Mouse (Mus musculus): ENCODE data around the gene Ugt1a6a. TPM values are rescaled to one million over a fixed set of nuclear protein-coding genes. Genes with fewer than 3 reads are reported as not detected.
"Not testable (repeated sequence)": the region's sequence is repeated elsewhere in the genome, so short reads cannot be mapped to it uniquely, and the experiment has no call there.

The Ugt1a6a gene
- total RNA-seq, 2 experiments from 2014 or later = 0.46 TPM; not detected in 1

GRCm38 (mm10) chr1:88135229-88135904 is 758 bp downstream of the Ugt1a6a start:
- DNase-seq (ENCODE audit: low spot score in 2 of 2) = not testable (repeated sequence)

DNA sequence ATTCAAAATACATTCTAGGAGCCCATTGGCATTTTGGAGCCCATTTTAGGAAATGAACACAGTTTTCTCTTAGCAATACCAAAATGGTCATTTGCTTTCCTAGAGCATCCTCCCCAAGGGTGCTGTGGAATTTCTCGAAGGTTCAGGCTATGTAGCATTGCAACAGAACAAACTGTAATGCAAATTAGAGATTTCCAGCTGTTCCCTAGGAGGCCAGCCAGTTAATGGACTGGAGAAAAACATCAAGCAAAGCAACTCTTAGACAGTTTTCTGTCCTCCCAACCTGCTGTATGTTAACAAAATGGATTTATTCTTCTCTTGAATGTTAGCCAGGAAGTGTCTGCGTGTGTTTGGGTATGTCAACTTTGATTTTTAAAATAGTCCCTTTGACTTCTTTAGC is 2.0 kb downstream of the Ugt1a6a start:
- no peak for DNase-seq (ENCODE audit: low spot score in 2 of 2)

GRCm38 (mm10) chr1:88137264-88137663 is 2.7 kb downstream of the Ugt1a6a start:
- DNase-seq (ENCODE audit: low spot score in 2 of 2) = no peak

GRCm38 (mm10) chr1:88138145-88138544 is 3.5 kb downstream of the Ugt1a6a start:
- DNase-seq (ENCODE audit: low spot score in 2 of 2) = no peak

DNA sequence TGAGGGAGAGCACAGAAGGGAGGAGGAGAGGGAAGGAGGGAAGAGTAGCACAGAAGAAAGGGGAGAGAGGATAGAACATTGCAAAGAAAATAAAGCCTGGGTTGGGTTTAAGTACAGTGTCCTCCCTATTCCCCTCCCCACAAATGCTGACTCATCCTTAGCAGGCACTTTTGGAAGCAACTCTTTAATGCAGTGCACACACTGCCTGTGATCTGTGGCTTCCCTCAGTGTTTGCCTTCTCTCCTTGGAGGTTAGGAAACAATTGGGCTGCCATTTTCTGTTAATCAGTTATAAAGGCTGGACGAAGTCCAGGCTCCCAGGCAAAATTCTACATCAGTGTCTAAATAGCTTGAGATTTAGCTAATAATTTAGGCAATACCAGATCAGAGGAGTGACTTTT is 5.9 kb downstream of the Ugt1a6a start:
- DNase-seq (ENCODE audit: low spot score in 2 of 2) = not testable (repeated sequence)

DNA sequence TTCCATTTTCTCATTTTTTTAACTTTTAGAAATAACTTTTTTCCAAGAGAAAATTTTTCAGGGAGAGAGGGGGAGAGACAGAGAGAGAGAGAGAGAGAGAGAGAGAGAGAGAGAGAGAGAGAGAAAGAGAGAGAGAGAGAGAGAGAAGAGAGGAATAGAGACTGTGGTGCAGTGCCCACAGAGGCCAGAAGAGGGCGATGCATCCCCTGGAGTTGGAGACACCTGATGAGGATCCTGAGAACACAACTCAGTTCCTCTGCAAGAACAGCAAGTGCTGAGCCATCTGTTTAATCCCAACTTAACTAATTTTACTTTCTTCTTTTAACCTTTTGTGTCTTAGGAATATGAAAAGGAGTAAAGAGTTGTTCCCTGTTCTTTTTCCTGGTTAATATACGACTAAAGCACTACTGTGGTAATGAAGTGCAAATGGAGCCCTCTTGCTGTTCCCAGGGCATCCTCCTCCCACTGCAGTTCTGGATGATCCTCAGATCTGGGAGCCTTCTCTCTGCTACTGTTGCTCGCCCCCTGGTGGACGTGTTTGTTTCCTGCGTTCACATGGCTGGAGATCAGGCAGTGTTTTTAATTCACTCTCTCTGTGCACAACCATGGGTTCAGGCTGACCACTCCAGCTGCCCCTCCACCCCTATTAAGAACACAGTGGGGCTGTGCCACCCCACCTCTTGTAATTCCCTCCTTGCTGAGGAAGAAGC is 9.5 kb downstream of the Ugt1a6a start:
- DNase-seq (ENCODE audit: low spot score in 2 of 2) = peak; percentile 53 to 62

- not testable (repeated sequence) for DNase-seq (ENCODE audit: low spot score in 2 of 2)
These were observed 10.7 kb downstream of the Ugt1a6a start for GRCm38 (mm10) chr1:88145278-88145677.

DNA sequence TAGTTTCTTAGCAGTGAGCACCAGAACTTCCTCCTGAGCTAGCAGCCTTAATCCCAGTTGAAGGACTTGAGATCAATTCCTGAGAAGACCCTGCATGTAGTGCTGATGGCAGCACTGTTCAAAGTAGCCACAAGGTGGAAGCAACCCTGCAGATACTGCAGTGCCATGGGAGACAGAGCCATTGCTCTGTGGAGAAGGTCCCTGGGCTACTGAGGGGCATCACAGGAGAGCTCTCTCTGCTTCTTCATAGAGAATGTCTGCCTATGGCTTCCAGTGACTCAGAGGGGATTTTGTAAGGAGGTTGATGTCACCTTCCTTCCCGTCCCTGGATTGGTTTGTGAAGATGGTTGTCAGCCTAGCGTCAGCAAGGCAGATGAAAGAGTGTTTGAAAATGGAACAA is 15.5 kb downstream of the Ugt1a6a start:
- DNase-seq (ENCODE audit: low spot score in 2 of 2) = peak; percentile 17 to 32

DNA sequence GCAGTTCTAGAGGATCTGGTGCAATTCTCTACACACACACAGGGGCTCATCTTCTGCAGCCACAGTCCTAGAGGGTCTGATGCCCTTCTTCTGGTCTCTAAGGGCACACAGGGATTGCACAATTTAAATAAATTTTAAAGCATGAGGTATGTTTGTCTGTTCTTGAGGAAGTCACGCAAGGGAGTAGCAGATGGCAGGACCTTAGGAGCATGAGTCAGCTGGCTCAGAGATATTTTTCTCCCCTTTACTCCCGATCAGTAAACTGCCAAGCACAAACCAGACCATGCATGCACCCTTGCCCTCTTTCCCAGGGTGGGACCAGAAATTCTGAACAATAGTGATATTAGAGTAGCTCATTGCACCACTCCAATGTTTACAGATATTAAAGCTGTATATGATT is 23.8 kb downstream of the Ugt1a6a start:
- DNase-seq (ENCODE audit: low spot score in 2 of 2) = no peak

DNA sequence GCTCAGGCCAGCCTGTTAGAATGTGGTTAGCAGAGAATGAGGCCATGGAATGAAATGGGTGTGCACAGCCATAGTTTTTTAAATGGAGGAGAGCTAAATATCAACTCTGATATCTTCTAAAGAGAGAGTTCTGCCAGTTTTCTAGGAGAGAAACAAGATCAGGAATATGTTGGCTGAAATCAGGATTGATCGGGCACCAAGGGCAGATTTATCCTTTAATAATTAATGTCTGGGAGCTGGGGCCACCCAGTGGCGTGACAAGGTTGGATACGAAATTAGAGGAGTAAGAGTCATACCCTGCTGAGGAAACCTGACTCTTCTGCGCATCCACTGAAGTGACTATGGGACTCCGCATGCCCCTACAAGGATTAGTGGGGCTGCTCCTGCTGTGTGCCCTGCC is 31.1 kb downstream of the Ugt1a6a start, which contains the start of gene Ugt1a5:
TSS of gene Ugt1a5 (plus strand) at position 302 of the 400 bp plus-strand sequence.
- DNase-seq (ENCODE audit: low spot score in 2 of 2) = no peak

- DNase-seq (ENCODE audit: low spot score in 2 of 2) = not testable (repeated sequence)
These were observed 37.6 kb downstream of the Ugt1a6a start for GRCm38 (mm10) chr1:88172190-88172589.

DNA sequence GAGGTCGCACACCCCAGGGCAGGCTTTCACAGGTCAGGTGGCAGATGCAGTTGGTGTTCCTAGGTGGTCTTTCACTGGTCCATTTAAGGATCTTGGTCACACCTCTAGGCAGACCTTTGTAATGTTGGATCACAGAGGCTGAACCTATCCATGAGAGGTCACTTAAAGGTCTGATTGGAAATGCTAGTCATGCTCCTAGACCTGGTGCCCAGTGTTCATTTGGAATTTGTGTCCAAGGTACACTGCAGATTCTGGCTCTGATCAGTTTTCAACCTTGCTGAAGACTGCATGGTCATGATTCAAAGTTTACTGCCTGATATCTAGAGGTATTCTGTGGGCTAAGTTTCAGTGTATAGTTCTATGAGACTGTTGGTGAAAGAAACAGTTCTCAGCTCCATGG is 45.0 kb downstream of the Ugt1a6a start:
- DNase-seq (ENCODE audit: low spot score in 2 of 2) = no peak

- DNase-seq (ENCODE audit: low spot score in 2 of 2) = no peak
These were observed 51.8 kb downstream of the Ugt1a6a start for GRCm38 (mm10) chr1:88186325-88186935.

DNA sequence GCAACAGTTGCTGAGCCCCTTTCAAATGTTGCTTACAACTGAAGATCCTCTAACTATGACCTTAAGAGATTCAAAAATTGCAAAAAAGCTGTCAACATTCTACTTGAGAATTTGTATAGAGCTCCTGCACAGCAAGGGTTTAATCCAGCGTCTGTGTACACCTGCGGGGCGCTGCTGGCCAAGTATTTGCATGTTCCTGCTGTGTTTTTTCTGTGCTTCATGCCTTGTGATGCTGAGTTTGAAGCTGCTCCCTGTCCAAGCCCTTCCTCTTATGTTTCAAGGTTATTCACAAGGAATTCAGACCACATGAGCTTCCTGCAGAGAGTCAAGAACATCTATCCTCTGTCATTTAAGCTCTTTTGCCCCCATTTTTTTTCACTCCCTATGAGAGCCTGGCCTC is 57.5 kb downstream of the Ugt1a6a start:
- no peak for DNase-seq (ENCODE audit: low spot score in 2 of 2)

GRCm38 (mm10) chr1:88195687-88196086 is 61.1 kb downstream of the Ugt1a6a start:
- no peak for DNase-seq (ENCODE audit: low spot score in 2 of 2)

DNA sequence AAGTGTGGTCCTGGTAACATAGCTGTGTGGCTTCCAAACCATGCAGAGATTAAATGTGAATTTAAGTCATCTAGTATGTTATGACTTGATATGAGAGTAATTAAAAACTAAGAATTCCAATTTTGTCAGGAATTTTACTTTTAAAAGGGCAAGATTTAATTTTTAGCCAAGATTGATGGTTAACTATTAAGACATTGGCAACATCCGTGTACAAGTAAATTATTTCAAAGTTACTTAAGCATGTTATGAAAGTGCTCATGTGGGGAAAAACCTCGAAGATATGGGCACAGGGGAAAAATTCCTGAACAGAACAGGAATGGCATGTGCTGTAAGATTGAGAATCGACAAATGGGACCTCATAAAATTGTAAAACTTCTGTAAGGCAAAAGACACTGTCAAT is 62.8 kb downstream of the Ugt1a6a start:
- no peak for DNase-seq (ENCODE audit: low spot score in 2 of 2)

GRCm38 (mm10) chr1:88199996-88200395 is 65.4 kb downstream of the Ugt1a6a start:
- DNase-seq (ENCODE audit: low spot score in 2 of 2) = peak; percentile 47 to 49

DNA sequence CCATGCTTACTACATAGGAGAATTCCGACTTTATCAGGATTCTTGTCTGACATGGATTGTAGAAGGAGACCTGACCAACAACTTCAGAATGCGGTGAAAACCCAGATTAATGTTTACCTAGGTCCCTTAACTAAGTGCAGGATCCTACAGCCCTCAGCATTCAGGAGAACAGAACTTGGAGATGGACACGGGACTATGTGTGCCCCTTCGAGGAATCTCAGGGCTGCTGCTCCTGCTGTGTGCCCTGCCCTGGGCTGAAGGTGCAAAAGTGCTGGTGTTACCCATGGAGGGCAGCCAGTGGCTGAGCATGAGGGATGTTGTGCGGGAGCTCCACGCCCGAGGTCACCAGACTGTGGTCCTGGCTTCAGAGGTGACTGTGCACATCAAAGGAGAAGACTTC is 65.8 kb downstream of the Ugt1a6a start, which contains the start of gene Ugt1a2:
TSS of gene Ugt1a2 (plus strand) at position 146 of the 400 bp plus-strand sequence.
- DNase-seq (ENCODE audit: low spot score in 2 of 2) = no peak

GRCm38 (mm10) chr1:88205294-88205922 is 70.8 kb downstream of the Ugt1a6a start, which contains the start of gene Dnajb3:
Dnajb3 (minus strand) TSS chr1:88205782.
- peak; percentile 74 to 81 for DNase-seq (ENCODE audit: low spot score in 2 of 2)

DNA sequence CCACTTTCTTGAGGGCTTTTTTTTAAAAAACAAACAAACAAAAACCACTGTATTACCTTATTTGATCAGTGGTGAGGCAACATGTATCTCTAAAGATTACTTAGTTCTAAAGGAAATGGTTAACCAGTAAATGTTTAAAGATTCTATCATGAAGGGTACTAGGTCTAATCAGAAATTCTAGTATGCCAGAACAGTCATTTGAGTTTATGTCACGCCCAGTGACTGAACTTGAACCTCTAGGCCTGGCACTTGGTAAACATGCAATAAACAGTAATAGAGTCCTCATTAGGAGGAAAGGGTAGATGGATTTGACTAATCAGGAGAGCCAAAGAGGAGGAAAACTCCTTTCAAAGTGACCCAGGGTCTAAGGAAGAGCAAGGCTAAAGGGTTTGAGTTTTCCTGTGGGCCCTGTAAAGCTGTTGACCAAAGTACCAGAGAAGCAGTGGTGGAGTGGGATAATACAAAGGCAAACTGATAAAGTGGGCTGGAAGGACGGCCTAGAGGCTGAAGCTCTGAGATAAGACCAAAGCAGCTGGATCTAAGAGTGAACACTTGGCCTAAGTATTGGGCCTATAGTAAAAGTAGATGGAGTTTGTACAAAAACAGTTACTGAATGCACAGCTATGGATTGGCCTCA is 72.4 kb downstream of the Ugt1a6a start:
- no peak for DNase-seq (ENCODE audit: low spot score in 2 of 2)

GRCm38 (mm10) chr1:88211812-88212211 is 77.2 kb downstream of the Ugt1a6a start, which contains the start of gene Ugt1a1:
Ugt1a1 (plus strand) TSS chr1:88211959.
- DNase-seq (ENCODE audit: low spot score in 2 of 2) = peak in 1 of 2 experiments; percentile 17
